Mouse (Mus musculus): ENCODE measurements around the gene Krt33a.

The Krt33a gene

GRCm38 (mm10) chr11:100016112-100016511 lies at the start of gene Krt33a:
Gene Krt33a (minus strand): TSS chr11:100016212.
- DNase-seq: no peak

GRCm38 (mm10) chr11:100058875-100059274 lies 42.9 kb upstream of the Krt33a start:
- no peak for DNase-seq

- DNase-seq: no peak
Measured at GRCm38 (mm10) chr11:100055686-100056655, 40.0 kb upstream of the Krt33a start.

GRCm38 (mm10) chr11:100050451-100050850 lies 34.4 kb upstream of the Krt33a start, which contains the start of gene Krt31:
Gene Krt31 (minus strand): TSS chr11:100050551.
- no peak for DNase-seq

- no peak for DNase-seq
Measured at GRCm38 (mm10) chr11:100047193-100047592, 31.2 kb upstream of the Krt33a start.

GRCm38 (mm10) chr11:100046303-100046866 lies 30.4 kb upstream of the Krt33a start:
- no peak for DNase-seq

GRCm38 (mm10) chr11:100041454-100041853 lies 25.4 kb upstream of the Krt33a start, which contains the start of gene Krt34:
Gene Krt34 (minus strand): TSS chr11:100041554.
- no peak for DNase-seq

- no peak for DNase-seq
Measured at GRCm38 (mm10) chr11:100029768-100030167, 13.8 kb upstream of the Krt33a start, which contains the start of gene Krt33b. Gene Krt33b (minus strand): TSS chr11:100029868.

GRCm38 (mm10) chr11:100021438-100021837 lies 5.4 kb upstream of the Krt33a start:
- no peak for DNase-seq

- DNase-seq: no peak
Measured at GRCm38 (mm10) chr11:100019466-100019865, 3.5 kb upstream of the Krt33a start.

- DNase-seq: no peak
Measured at GRCm38 (mm10) chr11:100013691-100014171, 2.3 kb downstream of the Krt33a start.

- DNase-seq: no peak
Measured at GRCm38 (mm10) chr11:100010682-100011081, 5.3 kb downstream of the Krt33a start.

GRCm38 (mm10) chr11:100008336-100008735 lies 7.7 kb downstream of the Krt33a start:
- no peak for DNase-seq

- no peak for DNase-seq
Measured at GRCm38 (mm10) chr11:100006624-100007023, 9.4 kb downstream of the Krt33a start.

GRCm38 (mm10) chr11:100005905-100006304 lies 10.1 kb downstream of the Krt33a start:
- DNase-seq: no peak

- DNase-seq: peak; percentile 53
Measured at GRCm38 (mm10) chr11:100004846-100005245, 11.2 kb downstream of the Krt33a start.

GRCm38 (mm10) chr11:99999091-99999490 lies 16.9 kb downstream of the Krt33a start:
- no peak for DNase-seq

- DNase-seq: no peak
Measured at GRCm38 (mm10) chr11:99994384-99994661, 21.7 kb downstream of the Krt33a start.

GRCm38 (mm10) chr11:99993620-99994383 lies 22.2 kb downstream of the Krt33a start, which contains the start of gene Krtap17-1:
Gene Krtap17-1 (minus strand): TSS chr11:99993994.
- DNase-seq: peak; percentile 16

GRCm38 (mm10) chr11:99990571-99990970 lies 25.4 kb downstream of the Krt33a start:
- no peak for DNase-seq

GRCm38 (mm10) chr11:99989881-99990405 lies 26.1 kb downstream of the Krt33a start:
- no peak for DNase-seq

- DNase-seq: no peak
Measured at GRCm38 (mm10) chr11:99988530-99988929, 27.5 kb downstream of the Krt33a start.

GRCm38 (mm10) chr11:99986180-99986647 lies 29.8 kb downstream of the Krt33a start, which contains the start of gene Krtap16-1:
Gene Krtap16-1 (minus strand): TSS chr11:99986597.
- DNase-seq: peak; percentile 5
